20 mouse cellular contexts compared by ENCODE assay signal in genomic region chr15:87987322-87987985, GRCm38 (mm10).
DNase-seq lines count a peak whose midpoint lies in the region; ATAC-seq and TF ChIP-seq lines count a peak whose summit lies in the region.
"Had no signal": no experiment of that assay in that cellular context is flagged by ENCODE, and none has a peak within 500 bp of the region (broad histone marks: within the 10 kb centered on the region; RNA-seq: fewer than 3 reads in every experiment).

No protein-coding gene starts in this region.

- no peak for TF ChIP-seq EP300 in lung, postnatal 0 days (IDR thresholded peaks at IDR 0.05)

- H3K4me3 ChIP-seq in forebrain, embryonic 10.5 days, result no peak overlapping the region
- no peak overlapping the region for H3K4me3 ChIP-seq in forebrain, postnatal 0 days (ENCODE audit: low read depth, low read length)
- no peak overlapping the region for H3K4me3 ChIP-seq in lung, postnatal 0 days (ENCODE audit: low read depth, low read length)
- no peak overlapping the region for H3K4me3 ChIP-seq in limb, embryonic 10.5 days
- H3K4me3 ChIP-seq: hindbrain, embryonic 15.5 days; layer of hippocampus, adult 2 months; limb, embryonic 12.5 days had no signal

- WGBS in forebrain, embryonic 10.5 days, result 6% methylated on average over 5 of the region's 5 CpGs
- WGBS in forebrain, postnatal 0 days, result 14% methylated on average over 5 of the region's 5 CpGs
- 38% methylated on average over 5 of the region's 5 CpGs for WGBS in lung, postnatal 0 days
- WGBS in limb, embryonic 10.5 days, result 42% methylated on average over 5 of the region's 5 CpGs

- H3K36me3 ChIP-seq in forebrain, embryonic 10.5 days (replicated peaks), result no peaks in the 10 kb centered on the region
- no peaks in the 10 kb centered on the region for H3K36me3 ChIP-seq in forebrain, postnatal 0 days (ENCODE audit: insufficient read depth)
- no peaks in the 10 kb centered on the region for H3K36me3 ChIP-seq in lung, postnatal 0 days (ENCODE audit: insufficient read depth, low read length)
- H3K36me3 ChIP-seq in limb, embryonic 10.5 days, result no peaks in the 10 kb centered on the region
- H3K36me3 ChIP-seq: hindbrain, embryonic 15.5 days; limb, embryonic 12.5 days had no signal

- H3K4me1 ChIP-seq in forebrain, embryonic 10.5 days, result peaks cover 31% of the 10 kb centered on the region
- no peaks in the 10 kb centered on the region for H3K4me1 ChIP-seq in forebrain, postnatal 0 days (ENCODE audit: insufficient read depth)
- no peaks in the 10 kb centered on the region for H3K4me1 ChIP-seq in lung, postnatal 0 days (ENCODE audit: insufficient read depth, low read depth, low read length)
- H3K4me1 ChIP-seq in limb, embryonic 10.5 days, result peaks cover 19% of the 10 kb centered on the region

- H3K27ac ChIP-seq in forebrain, embryonic 10.5 days, result peak overlapping the region; percentile 72
- no peak overlapping the region for H3K27ac ChIP-seq in forebrain, postnatal 0 days (ENCODE audit: low read depth, low read length)
- H3K27ac ChIP-seq in lung, postnatal 0 days (ENCODE audit: low read length), result no peak overlapping the region
- H3K27ac ChIP-seq in limb, embryonic 10.5 days, result 0 out of 2 replicates have a peak overlapping the region, but pooled peaks have one; percentile 42
- H3K27ac ChIP-seq: hindbrain, embryonic 15.5 days; layer of hippocampus, adult 2 months; limb, embryonic 12.5 days had no signal

- H3K27me3 ChIP-seq in forebrain, embryonic 10.5 days (ENCODE audit: poor library complexity, severe bottlenecking), result peaks cover 26% of the 10 kb centered on the region
- H3K27me3 ChIP-seq in forebrain, postnatal 0 days (ENCODE audit: insufficient read depth, low read length), result no peaks in the 10 kb centered on the region
- H3K27me3 ChIP-seq in lung, postnatal 0 days (replicated peaks; ENCODE audit: insufficient read depth, low read length), result no peaks in the 10 kb centered on the region
- no peaks in the 10 kb centered on the region for H3K27me3 ChIP-seq in limb, embryonic 10.5 days (ENCODE audit: low read depth, poor library complexity, severe bottlenecking)
- H3K27me3 ChIP-seq: hindbrain, embryonic 15.5 days; limb, embryonic 12.5 days had no signal

- no peaks in the 10 kb centered on the region for H3K9me3 ChIP-seq in forebrain, embryonic 10.5 days
- no peaks in the 10 kb centered on the region for H3K9me3 ChIP-seq in forebrain, postnatal 0 days (ENCODE audit: low read length)
- H3K9me3 ChIP-seq in lung, postnatal 0 days (ENCODE audit: low read length), result no peaks in the 10 kb centered on the region
- no peaks in the 10 kb centered on the region for H3K9me3 ChIP-seq in limb, embryonic 10.5 days (replicated peaks)
- H3K9me3 ChIP-seq: hindbrain, embryonic 15.5 days; limb, embryonic 12.5 days had no signal

- no peak for TF ChIP-seq CTCF in forebrain, postnatal 0 days (IDR thresholded peaks at IDR 0.05; ENCODE audit: low read depth)
- no peak for TF ChIP-seq CTCF in lung, postnatal 0 days (IDR thresholded peaks at IDR 0.05)

- ATAC-seq in forebrain, postnatal 0 days, result no peak
- ATAC-seq in lung, postnatal 0 days, result 0 out of 2 replicates have a peak, but pooled peaks have one; percentile 25
- ATAC-seq: intestine, embryonic 16.5 days; liver, postnatal 0 days had no signal

- H3K4me2 ChIP-seq in forebrain, postnatal 0 days (ENCODE audit: low read depth), result no peak overlapping the region
- H3K4me2 ChIP-seq in lung, postnatal 0 days (replicated peaks; ENCODE audit: low read depth, low read length), result no peak overlapping the region
- H3K4me2 ChIP-seq: hindbrain, embryonic 15.5 days; limb, embryonic 12.5 days; liver, embryonic 11.5 days had no signal

- H3K9ac ChIP-seq in forebrain, postnatal 0 days, result no peak overlapping the region
- H3K9ac ChIP-seq in lung, postnatal 0 days (replicated peaks; ENCODE audit: low read depth), result no peak overlapping the region
- H3K9ac ChIP-seq: hindbrain, embryonic 15.5 days; limb, embryonic 12.5 days; liver, postnatal 0 days had no signal

- DNase-seq in forebrain, embryonic 10.5 days (ENCODE audit: extremely low spot score, low spot score), result peak; percentile 21
- DNase-seq in forebrain, postnatal 0 days, result no peak
- no peak for DNase-seq in lung, postnatal 0 days (ENCODE audit: low spot score)
- DNase-seq in lung, postnatal 36 days, result no peak
- DNase-seq in embryo, embryonic 11 days, result peak; percentile 42
- no peak for DNase-seq in limb, embryonic 10.5 days (ENCODE audit: low spot score)
- DNase-seq in cerebellum, adult 9-10 months, result no peak
- DNase-seq in adrenal gland, postnatal 14 days, result no peak
- DNase-seq: adrenal gland, postnatal 10 days; cerebellum, adult 8-10 months; gastrocnemius, postnatal 36 days; heart, postnatal 36 days; kidney, postnatal 25 days; liver, postnatal 0 days; lung, postnatal 10 days had no signal

Comparison
In these comparisons a context has a peak if more than half of its experiments do, and no peak if none do; other contexts are left out.
1. DNase-seq: peak in forebrain, embryonic 10.5 days (single experiment) and embryo, embryonic 11 days (single experiment); none in forebrain, postnatal 0 days (single experiment), lung, postnatal 0 days (single experiment), lung, postnatal 36 days (single experiment), limb, embryonic 10.5 days (single experiment), cerebellum, adult 9-10 months (single experiment) and adrenal gland, postnatal 14 days (single experiment).
2. H3K27ac ChIP-seq: peak in forebrain, embryonic 10.5 days (single experiment) and limb, embryonic 10.5 days (single experiment); none in forebrain, postnatal 0 days (single experiment) and lung, postnatal 0 days (single experiment).